Mouse (Mus musculus) forebrain, embryonic 11.5 days (tissue): ENCODE measurements at regions not wholly inside any gene's neighbourhood (a gene's known extent, or its start where the extent isn't known, plus 50 kb on each side); places are given as distances from the start of the nearest gene placed in this dataset.

Experiments used
- ATAC-seq: fragments of 200-750 bp; cut with Nextera tagmentation; replicated peaks from 2 replicates; pipeline ENCODE4 v1.8.0; 2017; ENCODE audit warnings: moderate TSS enrichment; ENCODE audit not compliant: low FRiP score
- DNase-seq: peaks from one replicate; pipeline ENCODE4 v3.0.0-alpha.2; 2017; ENCODE audit warnings: low spot score
- H3K27ac ChIP-seq: fragments of 300-500 bp; sonication (generic); 2 replicates; pipeline ENCODE4 v1.5.1; 2014; ENCODE audit warnings: low read depth, low read length
- H3K27me3 ChIP-seq: fragments of 300-500 bp; sonication (generic); 2 replicates; pipeline ENCODE4 v1.6.1; 2014; ENCODE audit warnings: mild to moderate bottlenecking, low read length, mixed read lengths; ENCODE audit not compliant: control insufficient read depth, insufficient read depth
- H3K36me3 ChIP-seq: fragments of 300-500 bp; sonication (generic); 2 replicates; pipeline ENCODE4 v1.6.1; 2014; ENCODE audit warnings: mild to moderate bottlenecking, low read length, moderate library complexity, mixed read lengths; ENCODE audit not compliant: control insufficient read depth, insufficient read depth
- H3K4me1 ChIP-seq: fragments of 300-500 bp; sonication (generic); replicated peaks from 2 replicates; pipeline ENCODE4 v1.6.1; 2014; ENCODE audit warnings: low read length, mixed read lengths; ENCODE audit not compliant: control insufficient read depth, insufficient read depth
- H3K4me2 ChIP-seq: fragments of 300-500 bp; sonication (generic); 2 replicates; pipeline ENCODE4 v1.6.1; 2014; ENCODE audit warnings: low read depth, mild to moderate bottlenecking, low read length, moderate library complexity, mixed read lengths; ENCODE audit not compliant: severe bottlenecking
- H3K4me3 ChIP-seq: fragments of 300-500 bp; sonication (generic); 2 replicates; pipeline ENCODE4 v1.5.1; 2014; ENCODE audit warnings: low read depth, low read length
- H3K9ac ChIP-seq: fragments of 300-500 bp; sonication (generic); 2 replicates; pipeline ENCODE4 v1.6.1; 2014; ENCODE audit warnings: low read length
- H3K9me3 ChIP-seq: fragments of 300-500 bp; sonication (generic); 2 replicates; pipeline ENCODE4 v1.6.1; 2016; ENCODE audit warnings: low read length, mixed read lengths; ENCODE audit not compliant: control insufficient read depth
- WGBS: fragments of 180-500 bp; shearing (Covaris S2); extraction: QIAGEN DNeasy Blood & Tissue Kit; methylation state at CpG from one replicate; pipeline ENCODE4 v1.1.7; 2014; 5-methylcytosine and 5-hydroxymethylcytosine counted together

- Histone ChIP-seq H3K27me3 (no peaks in the 10 kb centered on the region), H3K4me3 (no peak overlapping the region), H3K4me1 (peaks cover 16% of the 10 kb centered on the region; the same call in 1 of the 2 replicates), H3K36me3 (no peaks in the 10 kb centered on the region), H3K9ac (no peak overlapping the region), H3K4me2 (no peak overlapping the region), H3K27ac (no peak overlapping the region), H3K9me3 (no peaks in the 10 kb centered on the region)
- DNase-seq (no peak), ATAC-seq (no peak)
- WGBS = 85% methylated on average over 4 of the region's 4 CpGs
Measured at GRCm38 (mm10) chr1:92776353-92776752, 55.1 kb upstream of the Gpc1 start.

DNA sequence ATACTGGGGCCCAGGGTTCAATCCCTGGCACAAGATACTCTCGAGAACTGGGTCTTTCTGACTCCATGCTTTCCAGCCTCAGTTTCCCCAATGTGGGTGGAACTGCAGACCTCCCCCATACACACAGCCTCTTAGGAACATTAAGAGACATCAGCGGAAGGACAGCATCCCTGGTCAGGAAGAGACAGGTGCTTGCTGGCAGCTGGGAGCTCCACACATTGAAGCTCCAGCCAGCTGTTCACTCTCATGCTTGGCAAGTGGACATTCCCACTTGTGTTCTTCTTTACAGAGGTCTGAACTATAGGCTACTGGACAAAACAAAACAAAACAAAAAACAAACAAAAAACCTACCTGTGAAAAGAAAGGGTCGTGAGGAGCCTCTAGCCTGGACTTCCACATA, 55.5 kb upstream of the Gpc1 start:
- H3K27ac ChIP-seq = no peak overlapping the region
- no peak overlapping the region for H3K4me3 ChIP-seq
- no peak overlapping the region for H3K9ac ChIP-seq
- 87% methylated on average over 3 of the region's 3 CpGs for WGBS
- no peak for DNase-seq
- H3K4me1 ChIP-seq = peaks cover 16% of the 10 kb centered on the region; the same call in 1 of the 2 replicates
- no peaks in the 10 kb centered on the region for H3K27me3 ChIP-seq
- H3K36me3 ChIP-seq = no peaks in the 10 kb centered on the region
- H3K9me3 ChIP-seq = no peaks in the 10 kb centered on the region
- no peak overlapping the region for H3K4me2 ChIP-seq
- no peak for ATAC-seq

DNA sequence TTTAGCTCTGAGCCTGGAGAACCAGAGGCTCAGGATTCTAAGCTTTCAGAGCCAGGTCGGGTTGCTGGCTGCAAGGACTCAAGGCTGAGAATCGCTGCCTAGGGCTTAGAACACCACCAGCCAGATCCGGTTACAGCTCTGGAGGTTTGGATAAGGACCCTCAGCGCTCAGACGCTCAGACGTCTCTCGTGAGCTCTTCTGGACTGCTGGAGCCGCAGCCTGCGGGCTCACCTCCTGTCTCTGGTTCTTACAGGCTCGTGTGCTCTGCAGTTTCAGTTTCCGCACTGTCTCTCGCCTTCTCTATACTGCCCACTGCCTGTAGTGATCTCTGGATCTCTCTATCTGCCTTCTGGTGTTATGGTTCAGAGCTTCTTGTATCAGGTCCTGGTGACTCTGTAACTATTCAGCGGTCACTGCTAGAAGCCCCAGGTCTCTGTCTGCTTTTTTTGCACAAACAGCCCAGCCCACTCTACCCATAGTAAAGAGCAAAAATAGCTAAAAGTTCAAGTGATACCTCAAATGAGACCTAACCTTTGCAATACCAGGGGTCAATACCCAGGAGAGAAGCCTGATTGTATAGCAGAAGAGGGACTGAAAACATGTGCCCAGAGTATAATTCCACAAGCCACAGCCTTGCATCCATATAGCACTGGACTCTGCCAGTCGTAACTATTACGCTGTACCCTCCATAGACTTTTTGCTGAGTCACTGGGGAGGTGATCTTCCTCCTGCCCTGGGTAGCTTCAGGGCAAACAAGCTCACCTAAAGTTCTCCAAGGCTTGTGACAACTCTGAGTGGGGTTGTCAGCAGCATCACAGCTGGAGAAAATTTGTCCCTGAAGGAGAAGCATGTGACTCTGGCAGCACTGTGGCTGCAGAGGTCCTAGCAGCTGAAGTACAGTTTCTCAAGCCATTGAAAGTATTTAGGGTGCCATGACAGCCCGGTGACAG, 56.4 kb upstream of the Gpc1 start:
- Histone ChIP-seq H3K4me1 (peaks cover 16% of the 10 kb centered on the region; the same call in 1 of the 2 replicates), H3K27ac (no peak overlapping the region), H3K4me3 (no peak overlapping the region), H3K36me3 (no peaks in the 10 kb centered on the region), H3K27me3 (no peaks in the 10 kb centered on the region), H3K9ac (no peak overlapping the region), H3K4me2 (no peak overlapping the region), H3K9me3 (no peaks in the 10 kb centered on the region)
- no peak for DNase-seq
- ATAC-seq = no peak
- 41% methylated on average over 16 of the region's 16 CpGs for WGBS

DNA sequence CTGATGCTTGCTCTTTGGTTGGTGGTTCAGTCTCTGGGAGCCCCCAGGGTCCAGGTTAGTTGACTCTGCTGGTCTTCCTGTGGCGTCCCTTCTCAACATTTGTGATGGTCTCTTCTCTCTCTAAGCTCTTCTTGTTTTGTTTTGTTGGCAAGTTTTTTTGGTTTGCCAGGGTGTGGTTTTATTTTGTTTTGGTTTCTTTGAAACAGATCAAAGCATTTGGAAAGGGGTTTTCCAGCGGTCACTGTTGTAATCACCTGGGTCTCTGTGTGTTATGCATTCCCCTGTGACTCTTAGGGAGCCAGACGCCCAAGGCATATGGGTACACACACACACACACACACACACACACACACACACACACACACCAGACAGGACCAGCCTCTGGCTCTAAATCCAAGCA, 57.4 kb upstream of the Gpc1 start:
- H3K27ac ChIP-seq = no peak overlapping the region
- no peaks in the 10 kb centered on the region for H3K36me3 ChIP-seq
- no peaks in the 10 kb centered on the region for H3K27me3 ChIP-seq
- H3K9me3 ChIP-seq = no peaks in the 10 kb centered on the region
- DNase-seq (no peak), ATAC-seq (no peak)
- 69% methylated on average over 3 of the region's 3 CpGs for WGBS
- no peak overlapping the region for H3K4me2 ChIP-seq
- peaks cover 16% of the 10 kb centered on the region; the same call in 1 of the 2 replicates for H3K4me1 ChIP-seq
- H3K4me3 ChIP-seq = no peak overlapping the region
- H3K9ac ChIP-seq = no peak overlapping the region; the same call in 1 of the 2 replicates

DNA sequence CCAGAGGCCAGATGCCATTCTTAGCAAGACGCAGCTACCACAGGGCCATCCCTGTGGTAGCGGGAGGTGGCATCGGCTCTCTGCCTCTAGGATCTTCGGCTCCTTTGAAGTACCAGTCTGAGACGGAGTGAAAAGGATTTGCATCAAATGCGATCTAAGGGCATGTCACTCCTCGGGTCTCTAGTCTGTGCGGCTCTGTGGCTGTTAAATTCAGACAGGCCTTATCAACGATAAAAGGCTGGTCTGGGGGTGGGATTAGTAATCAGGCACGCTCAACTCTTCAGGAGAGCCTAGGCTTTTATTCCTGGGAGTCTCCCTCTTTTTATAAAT, 58.7 kb upstream of the Gpc1 start:
- H3K27ac ChIP-seq = no peak overlapping the region

GRCm38 (mm10) chr1:92772101-92772783, 59.2 kb upstream of the Gpc1 start:
- ATAC-seq = no peak

More for the DNA sequence above, 58.7 kb upstream of the Gpc1 start:
- Histone ChIP-seq H3K9me3 (no peaks in the 10 kb centered on the region), H3K27me3 (no peaks in the 10 kb centered on the region), H3K36me3 (no peaks in the 10 kb centered on the region), H3K4me2 (no peak overlapping the region), H3K4me3 (no peak overlapping the region), H3K4me1 (peaks cover 16% of the 10 kb centered on the region; the same call in 1 of the 2 replicates), H3K9ac (no peak overlapping the region; the same call in 1 of the 2 replicates)
- ATAC-seq (peak; percentile 8; the same call in 1 of the 2 replicates), DNase-seq (no peak)
- WGBS = 46% methylated on average over 10 of the region's 10 CpGs

DNA sequence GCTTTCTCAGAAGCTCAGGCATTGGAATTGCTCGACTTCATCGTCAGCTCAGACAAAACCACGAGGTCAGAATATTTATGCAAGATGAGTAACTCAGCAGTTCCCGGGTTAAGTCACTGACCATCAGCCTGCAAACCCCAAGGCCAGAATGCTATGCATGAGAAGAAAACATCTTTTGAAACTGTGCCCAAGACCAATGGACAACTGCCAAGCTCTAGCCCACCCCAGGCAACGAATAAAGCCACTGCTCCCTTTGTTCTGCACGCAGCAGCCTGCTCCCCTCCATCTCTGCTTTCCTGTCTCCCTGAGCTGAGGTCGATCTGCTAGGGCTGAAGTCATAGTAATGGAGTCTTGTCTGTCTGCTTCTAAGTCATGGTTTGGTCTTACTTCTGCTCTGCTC, 61.7 kb upstream of the Gpc1 start:
- DNase-seq = no peak
- 75% methylated on average over 7 of the region's 7 CpGs for WGBS

More at GRCm38 (mm10) chr1:92772101-92772783, 59.2 kb upstream of the Gpc1 start:
- no peak for DNase-seq
- H3K4me1 ChIP-seq = peaks cover 16% of the 10 kb centered on the region; the same call in 1 of the 2 replicates
- H3K4me2 ChIP-seq = no peak overlapping the region
- no peaks in the 10 kb centered on the region for H3K9me3 ChIP-seq
- WGBS = 78% methylated on average over 9 of the region's 9 CpGs
- H3K36me3 ChIP-seq = no peaks in the 10 kb centered on the region
- no peak overlapping the region; the same call in 1 of the 2 replicates for H3K9ac ChIP-seq
- H3K27me3 ChIP-seq = no peaks in the 10 kb centered on the region
- H3K27ac ChIP-seq = no peak overlapping the region
- no peak overlapping the region for H3K4me3 ChIP-seq

DNA sequence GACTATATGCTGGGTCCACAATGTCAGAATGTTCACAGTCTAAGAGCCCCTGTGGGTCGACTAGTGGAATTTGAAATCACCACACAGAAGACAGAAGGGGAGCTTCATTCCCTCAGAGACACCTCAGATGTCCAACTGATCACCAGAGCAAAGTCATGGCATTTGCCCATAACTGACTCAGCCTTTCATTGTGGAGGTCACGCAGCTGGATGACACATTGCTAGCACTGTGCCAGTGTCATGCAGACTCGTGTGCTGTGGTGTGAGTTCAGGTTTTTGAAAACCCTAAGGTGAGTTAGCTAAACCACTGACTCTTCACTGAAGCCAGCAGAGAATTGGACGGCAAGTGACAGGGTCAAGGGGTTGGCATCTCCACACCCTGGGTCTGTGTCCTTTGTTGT, 62.3 kb upstream of the Gpc1 start:
- peaks cover 12% of the 10 kb centered on the region; the same call in 1 of the 2 replicates for H3K4me1 ChIP-seq
- ATAC-seq = no peak
- H3K27me3 ChIP-seq = no peaks in the 10 kb centered on the region
- no peak overlapping the region for H3K9ac ChIP-seq
- no peak overlapping the region for H3K4me3 ChIP-seq
- WGBS = 79% methylated on average over 4 of the region's 4 CpGs
- no peaks in the 10 kb centered on the region for H3K36me3 ChIP-seq
- no peak for DNase-seq
- H3K9me3 ChIP-seq = no peaks in the 10 kb centered on the region
- no peak overlapping the region for H3K4me2 ChIP-seq
- no peak overlapping the region for H3K27ac ChIP-seq

More for the DNA sequence above, 61.7 kb upstream of the Gpc1 start:
- Histone ChIP-seq H3K27ac (no peak overlapping the region), H3K9me3 (no peaks in the 10 kb centered on the region), H3K4me2 (no peak overlapping the region), H3K36me3 (no peaks in the 10 kb centered on the region), H3K27me3 (no peaks in the 10 kb centered on the region), H3K4me3 (no peak overlapping the region), H3K9ac (no peak overlapping the region), H3K4me1 (peaks cover 14% of the 10 kb centered on the region; the same call in 1 of the 2 replicates)
- ATAC-seq = no peak
